Mouse (Mus musculus): ENCODE measurements around the gene Gm17332. TPM values are rescaled to one million over a fixed set of nuclear protein-coding genes. Genes with fewer than 3 reads are reported as not detected.
"Not testable (repeated sequence)": the region's sequence is repeated elsewhere in the genome, so short reads cannot be mapped to it uniquely, and the experiment has no call there.

The Gm17332 gene
- polyA plus RNA-seq (2015; fragmentation: Nextera tagmentation; extraction: Ambion mirVana): not detected in 2 replicates

DNA sequence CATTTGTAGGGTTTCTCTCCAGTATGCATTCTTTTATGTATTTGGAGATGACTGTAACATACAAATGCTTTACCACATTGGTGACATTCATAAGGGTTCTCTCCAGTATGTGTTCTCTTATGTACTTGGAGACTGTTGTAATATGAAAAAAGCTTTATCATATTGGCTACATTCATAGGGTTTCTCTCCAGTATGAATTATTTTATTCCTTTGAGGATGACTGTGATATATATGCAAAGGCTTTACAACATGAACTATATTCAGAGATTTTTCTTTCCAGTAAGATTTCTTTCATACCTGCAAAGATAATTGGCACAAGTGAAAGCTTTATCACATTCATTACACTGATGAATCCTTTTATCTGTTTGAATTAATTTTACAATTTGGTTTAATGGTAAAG lies at the start of gene Gm17332:
Gm17332 (minus strand) TSS at position 101 of the 400 bp plus-strand sequence.
- no peak for ATAC-seq (ENCODE audit: low read depth)
- H3K27me3 ChIP-seq: no peaks in the 10 kb centered on the region
- H3K4me2 ChIP-seq: no peak within 1 kb of the TSS
- no peak within 1 kb of the TSS for H3K27ac ChIP-seq
- H3K36me3 ChIP-seq: no peaks in the 10 kb centered on the region
- no peaks in the 10 kb centered on the region for H3K4me1 ChIP-seq (replicated peaks)
- DNase-seq: no peak
- no peak within 1 kb of the TSS for H3K4me3 ChIP-seq (replicated peaks)
- H3K9me3 ChIP-seq (replicated peaks): no peaks in the 10 kb centered on the region
- no peak within 1 kb of the TSS for H3K9ac ChIP-seq

- Histone ChIP-seq H3K36me3 (no peaks in the 10 kb centered on the region), H3K9ac (no peak overlapping the region), H3K4me1 (replicated peaks) (no peaks in the 10 kb centered on the region), H3K4me2 (no peak overlapping the region), H3K27me3 (no peaks in the 10 kb centered on the region), H3K9me3 (replicated peaks) (no peaks in the 10 kb centered on the region), H3K27ac (no peak overlapping the region), H3K4me3 (replicated peaks) (no peak overlapping the region)
- WGBS (ENCODE audit: insufficient replicate concordance): 39% methylated on average over 4 of the region's 4 CpGs
- DNase-seq (no peak), ATAC-seq (ENCODE audit: low read depth) (0 out of 2 replicates have a peak, but pooled peaks have one; percentile 15)
These were observed 47.7 kb upstream of the Gm17332 start for GRCm38 (mm10) chr11:31229966-31230365.

DNA sequence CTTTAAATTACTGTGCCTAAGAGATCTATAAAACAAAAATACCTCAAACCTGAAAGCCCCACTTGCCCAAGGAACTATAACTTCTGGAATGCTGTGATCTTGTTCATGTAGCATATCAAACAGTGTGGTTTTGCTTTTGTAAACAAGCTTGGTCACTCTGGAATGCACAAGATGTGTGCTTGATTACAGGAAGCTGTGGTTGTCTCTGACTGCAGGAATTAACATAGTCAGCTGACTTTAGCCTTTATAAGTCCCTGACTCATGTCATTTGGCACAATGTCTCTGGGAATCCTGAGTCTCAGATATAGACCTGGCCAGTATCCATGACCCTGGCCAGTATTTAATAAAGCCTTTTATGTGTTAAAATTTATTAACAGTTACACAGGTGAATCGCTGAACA lies 43.1 kb upstream of the Gm17332 start:
- no peak overlapping the region for H3K4me3 ChIP-seq (replicated peaks)
- no peak overlapping the region for H3K27ac ChIP-seq
- H3K4me2 ChIP-seq: no peak overlapping the region
- no peaks in the 10 kb centered on the region for H3K9me3 ChIP-seq (replicated peaks)
- H3K36me3 ChIP-seq: no peaks in the 10 kb centered on the region
- WGBS (ENCODE audit: insufficient replicate concordance): 70% methylated on average over 1 of the region's 1 CpGs
- no peak for DNase-seq
- no peaks in the 10 kb centered on the region for H3K4me1 ChIP-seq (replicated peaks)
- no peak overlapping the region for H3K9ac ChIP-seq
- no peaks in the 10 kb centered on the region for H3K27me3 ChIP-seq
- ATAC-seq (ENCODE audit: low read depth): no peak

- no peak overlapping the region for H3K9ac ChIP-seq
- no peak overlapping the region for H3K27ac ChIP-seq
- no peak for DNase-seq
- no peak for ATAC-seq (ENCODE audit: low read depth)
- H3K4me3 ChIP-seq (replicated peaks): no peak overlapping the region
- no peak overlapping the region for H3K4me2 ChIP-seq
- no peaks in the 10 kb centered on the region for H3K27me3 ChIP-seq
- no peaks in the 10 kb centered on the region for H3K9me3 ChIP-seq (replicated peaks)
- no peaks in the 10 kb centered on the region for H3K36me3 ChIP-seq
- no peaks in the 10 kb centered on the region for H3K4me1 ChIP-seq (replicated peaks)
These were observed 35.7 kb upstream of the Gm17332 start for GRCm38 (mm10) chr11:31218009-31218408.

- Histone ChIP-seq H3K9me3 (replicated peaks) (no peaks in the 10 kb centered on the region), H3K27ac (no peak overlapping the region), H3K36me3 (no peaks in the 10 kb centered on the region), H3K4me1 (replicated peaks) (no peaks in the 10 kb centered on the region), H3K4me3 (replicated peaks) (no peak overlapping the region), H3K4me2 (no peak overlapping the region), H3K27me3 (no peaks in the 10 kb centered on the region), H3K9ac (no peak overlapping the region)
- ATAC-seq (ENCODE audit: low read depth): no peak
- 81% methylated on average over 3 of the region's 3 CpGs for WGBS (ENCODE audit: insufficient replicate concordance)
- DNase-seq: no peak
These were observed 13.5 kb upstream of the Gm17332 start for GRCm38 (mm10) chr11:31195621-31196363.

GRCm38 (mm10) chr11:31194761-31195160 lies 12.5 kb upstream of the Gm17332 start:
- no peaks in the 10 kb centered on the region for H3K36me3 ChIP-seq
- H3K9me3 ChIP-seq (replicated peaks): no peaks in the 10 kb centered on the region
- ATAC-seq (ENCODE audit: low read depth): no peak
- no peak overlapping the region for H3K4me2 ChIP-seq
- no peaks in the 10 kb centered on the region for H3K27me3 ChIP-seq
- H3K4me1 ChIP-seq (replicated peaks): no peaks in the 10 kb centered on the region
- 48% methylated on average over 2 of the region's 2 CpGs for WGBS (ENCODE audit: insufficient replicate concordance)
- no peak overlapping the region for H3K27ac ChIP-seq
- no peak overlapping the region for H3K4me3 ChIP-seq (replicated peaks)
- DNase-seq: no peak
- no peak overlapping the region for H3K9ac ChIP-seq

GRCm38 (mm10) chr11:31170052-31170646 lies 12.1 kb downstream of the Gm17332 start:
- peak overlapping the region; percentile 49 for H3K4me2 ChIP-seq
- DNase-seq: no peak
- no peak overlapping the region for H3K27ac ChIP-seq
- H3K27me3 ChIP-seq: no peaks in the 10 kb centered on the region
- H3K9me3 ChIP-seq (replicated peaks): no peaks in the 10 kb centered on the region
- no peaks in the 10 kb centered on the region for H3K36me3 ChIP-seq
- peak; percentile 80 for ATAC-seq (ENCODE audit: low read depth)
- peaks cover 11% of the 10 kb centered on the region; the same call in 1 of the 2 replicates for H3K4me1 ChIP-seq (replicated peaks)
- WGBS (ENCODE audit: insufficient replicate concordance): 18% methylated on average over 4 of the region's 4 CpGs
- no peak overlapping the region for H3K4me3 ChIP-seq (replicated peaks)
- no peak overlapping the region for H3K9ac ChIP-seq

GRCm38 (mm10) chr11:31169161-31170051 lies 12.9 kb downstream of the Gm17332 start:
- no peaks in the 10 kb centered on the region for H3K27me3 ChIP-seq
- H3K4me3 ChIP-seq (replicated peaks): peak overlapping the region; percentile 37
- no peaks in the 10 kb centered on the region for H3K9me3 ChIP-seq (replicated peaks)
- no peak overlapping the region for H3K9ac ChIP-seq
- 3% methylated on average over 21 of the region's 21 CpGs for WGBS (ENCODE audit: insufficient replicate concordance)
- H3K4me1 ChIP-seq (replicated peaks): peaks cover 11% of the 10 kb centered on the region; the same call in 1 of the 2 replicates
- no peak overlapping the region; the same call in 1 of the 2 replicates for H3K27ac ChIP-seq
- H3K4me2 ChIP-seq: peak overlapping the region; percentile 49
- ATAC-seq (ENCODE audit: low read depth): peak; percentile 71
- no peak for DNase-seq
- H3K36me3 ChIP-seq: no peaks in the 10 kb centered on the region

- Histone ChIP-seq H3K4me2 (peak overlapping the region; percentile 49; the same call in 1 of the 2 replicates), H3K4me3 (replicated peaks) (peak overlapping the region; percentile 37; the same call in 1 of the 2 replicates), H3K9me3 (replicated peaks) (no peaks in the 10 kb centered on the region), H3K9ac (no peak overlapping the region), H3K27ac (no peak overlapping the region), H3K36me3 (no peaks in the 10 kb centered on the region), H3K27me3 (no peaks in the 10 kb centered on the region), H3K4me1 (replicated peaks) (peaks cover 11% of the 10 kb centered on the region; the same call in 1 of the 2 replicates)
- WGBS (ENCODE audit: insufficient replicate concordance): 34% methylated on average over 2 of the region's 2 CpGs
- DNase-seq (no peak), ATAC-seq (ENCODE audit: low read depth) (no peak)
These were observed 13.5 kb downstream of the Gm17332 start for GRCm38 (mm10) chr11:31168831-31169160.

DNA sequence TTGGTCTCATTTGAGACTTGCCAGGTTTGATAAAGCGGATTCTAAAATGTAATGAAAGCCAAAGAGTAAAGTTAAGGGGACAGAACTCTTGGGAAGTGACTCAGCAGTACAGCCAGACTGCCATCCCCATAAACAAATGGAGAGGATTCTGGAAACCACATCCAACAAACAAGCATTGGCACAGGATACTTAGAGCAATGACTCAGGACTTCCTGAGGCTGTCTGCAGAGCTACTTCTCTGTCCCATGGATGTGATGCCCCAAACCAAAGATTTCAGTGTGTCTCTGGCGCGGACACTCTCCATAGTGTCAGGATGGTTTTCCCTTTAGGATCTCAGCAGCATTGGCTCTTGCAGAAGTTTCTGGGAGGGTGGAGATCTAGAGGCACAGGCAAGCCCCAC lies 25.2 kb downstream of the Gm17332 start:
- Histone ChIP-seq H3K4me2 (no peak overlapping the region), H3K27ac (no peak overlapping the region), H3K4me1 (replicated peaks) (no peaks in the 10 kb centered on the region), H3K36me3 (no peaks in the 10 kb centered on the region), H3K27me3 (no peaks in the 10 kb centered on the region), H3K9ac (no peak overlapping the region), H3K9me3 (replicated peaks) (no peaks in the 10 kb centered on the region), H3K4me3 (replicated peaks) (no peak overlapping the region)
- ATAC-seq (ENCODE audit: low read depth) (no peak), DNase-seq (no peak)
- 58% methylated on average over 3 of the region's 3 CpGs for WGBS (ENCODE audit: insufficient replicate concordance)

DNA sequence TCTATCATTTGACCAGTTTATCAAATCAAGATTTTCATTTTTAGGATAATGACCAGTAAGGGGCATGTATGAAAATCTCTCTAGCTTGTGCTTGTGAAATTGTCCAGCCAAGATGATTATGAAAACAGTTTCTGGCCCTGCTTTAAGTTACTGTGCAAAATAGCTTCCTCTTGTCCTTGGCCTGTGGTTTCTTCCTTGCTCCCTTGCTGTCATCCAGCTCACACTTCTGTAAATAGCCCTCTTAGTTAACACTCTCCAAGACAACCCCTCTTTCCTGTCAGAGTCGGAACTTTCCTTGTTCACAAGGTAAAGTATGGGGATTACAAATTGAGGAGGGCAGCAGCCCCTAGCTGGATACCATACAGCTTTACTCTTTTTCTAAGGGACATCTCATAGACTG lies 43.9 kb downstream of the Gm17332 start:
- H3K4me3 ChIP-seq (replicated peaks); H3K36me3 ChIP-seq; H3K9me3 ChIP-seq (replicated peaks); H3K4me2 ChIP-seq; H3K27me3 ChIP-seq; DNase-seq; H3K27ac ChIP-seq; H3K9ac ChIP-seq; ATAC-seq (ENCODE audit: low read depth); H3K4me1 ChIP-seq (replicated peaks): not testable (repeated sequence)
- 18% methylated on average over 1 of the region's 1 CpGs for WGBS (ENCODE audit: insufficient replicate concordance)
